Mouse (Mus musculus) MEL (cell line): ENCODE measurements at regions not wholly inside any gene's neighbourhood (a gene's known extent, or its start where the extent isn't known, plus 50 kb on each side); places are given as distances from the start of the nearest gene placed in this dataset.

Experiments used
- CHD2 ChIP-seq: IDR thresholded peaks from 2 replicates; pipeline ENCODE4 v1.6.1; 2011; ENCODE audit warnings: low read length, improper control_type of control experiment
- CTCF ChIP-seq, 3 experiments: IDR thresholded peaks in 2 of 3; conservative IDR thresholded peaks in 1 of 3; 2 replicates each; pipeline ENCODE4 v1.5.1; 2011 to 2012; ENCODE audit warnings: low read length in 3 of 3, low read depth in 2 of 3, mild to moderate bottlenecking in 2 of 3, improper control_type of control experiment in 1 of 3, inconsistent platforms in 1 of 3, mixed read lengths in 1 of 3, moderate library complexity in 1 of 3; ENCODE audit not compliant: control insufficient read depth in 1 of 3, insufficient read depth in 1 of 3, poor library complexity in 1 of 3, severe bottlenecking in 1 of 3
- ETS1 ChIP-seq: IDR thresholded peaks from 2 replicates; pipeline ENCODE4 v1.6.1; 2012; ENCODE audit warnings: low read depth, mild to moderate bottlenecking, inconsistent platforms, low read length, improper control_type of control experiment, moderate library complexity
- GATA1 ChIP-seq: IDR thresholded peaks from 2 replicates; pipeline ENCODE4 v1.6.1; 2011; ENCODE audit warnings: low read depth, low read length, improper control_type of control experiment
- MAFK ChIP-seq: IDR thresholded peaks from 2 replicates; pipeline ENCODE4 v1.6.1; 2011; ENCODE audit warnings: low read depth, mild to moderate bottlenecking, low read length, improper control_type of control experiment, borderline replicate concordance
- MAX ChIP-seq: IDR thresholded peaks from 2 replicates; pipeline ENCODE4 v1.6.1; 2011; ENCODE audit warnings: low read length, improper control_type of control experiment
- POLR2AphosphoS2 ChIP-seq: IDR thresholded peaks from 2 replicates; pipeline ENCODE4 v1.6.1; 2011; ENCODE audit warnings: low read length, improper control_type of control experiment

- TF ChIP-seq MAX = no peak
- no peak for TF ChIP-seq CTCF (IDR thresholded peaks at IDR 0.05 in 2 of 3, conservative IDR thresholded peaks at IDR 0.05 in 1 of 3; ENCODE audit: control insufficient read depth in 1 of 3, insufficient read depth in 1 of 3, low read depth in 2 of 3, low read length in 3 of 3, poor library complexity in 1 of 3, severe bottlenecking in 1 of 3)
- TF ChIP-seq CHD2 = no peak
- TF ChIP-seq POLR2AphosphoS2 = no peak
- no peak for TF ChIP-seq MAFK
- no peak for TF ChIP-seq ETS1
- TF ChIP-seq GATA1 = no peak
Measured at GRCm38 (mm10) chr1:193508271-193508670, 138.2 kb upstream of the Camk1g start.
